Mouse (Mus musculus): ENCODE data around the gene Maml1.

- no peak for TF ChIP-seq CTCF (IDR thresholded peaks at IDR 0.05; ENCODE audit: extremely low read depth, insufficient read length, insufficient replicate concordance, low read depth, low read length)
- no peak for TF ChIP-seq POLR2A (IDR thresholded peaks at IDR 0.05; ENCODE audit: low read depth, low read length)
Measured at GRCm38 (mm10) chr11:50321239-50321638, 29.1 kb upstream of the Maml1 start.

All from small intestine, adult 2 months (tissue).